Mouse (Mus musculus) cerebellum, adult 2 months (tissue): ENCODE measurements around the gene Ppp1r14b.

Experiments
- CTCF ChIP-seq: fragments of 200-500 bp; IDR thresholded peaks from 2 replicates; pipeline ENCODE4 v1.5.1; 2011; ENCODE audit warnings: low read depth, mild to moderate bottlenecking, control low read depth, low read length, moderate library complexity, borderline replicate concordance; ENCODE audit not compliant: insufficient read depth
- POLR2A ChIP-seq: fragments of 200-500 bp; IDR thresholded peaks from 2 replicates; pipeline ENCODE4 v1.6.1; 2011; ENCODE audit warnings: low read length, control low read depth, borderline replicate concordance; ENCODE audit not compliant: insufficient read depth

DNA sequence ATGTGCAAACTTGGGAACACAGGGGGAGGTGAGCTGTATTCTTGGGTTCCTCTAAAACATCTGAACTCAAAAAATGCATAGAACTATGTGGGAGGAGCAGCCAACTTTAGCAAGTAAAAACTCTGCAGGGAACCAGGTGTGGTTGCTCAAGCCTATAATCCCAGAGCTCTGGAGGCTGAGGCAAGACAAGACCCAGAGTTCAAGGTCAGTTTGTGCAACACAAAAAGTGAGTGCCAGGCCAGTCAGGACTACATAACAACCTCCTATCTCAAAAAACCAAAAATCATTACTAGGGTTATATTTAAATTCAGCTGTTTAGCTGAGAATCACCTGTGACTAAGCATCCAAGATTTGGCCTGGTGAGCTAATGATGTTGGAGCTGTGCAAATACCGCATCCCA is 42.8 kb upstream of the Ppp1r14b start:
- no peak for TF ChIP-seq CTCF
- TF ChIP-seq POLR2A: no peak
